14 mouse cellular contexts compared by ENCODE assay signal in genomic region chr4:55415864-55416263, GRCm38 (mm10).
DNase-seq lines count a peak whose midpoint lies in the region; ATAC-seq and TF ChIP-seq lines count a peak whose summit lies in the region.
"Had no signal": no experiment of that assay in that cellular context is flagged by ENCODE, and none has a peak within 500 bp of the region (broad histone marks: within the 10 kb centered on the region; RNA-seq: fewer than 3 reads in every experiment).

No protein-coding gene starts in this region.

- H3K4me3 ChIP-seq in forebrain, embryonic 12.5 days (replicated peaks), result no peak overlapping the region
- no peak overlapping the region for H3K4me3 ChIP-seq in forebrain, embryonic 10.5 days
- H3K4me3 ChIP-seq in forebrain, postnatal 0 days (ENCODE audit: low read depth, low read length), result no peak overlapping the region
- no peak overlapping the region for H3K4me3 ChIP-seq in intestine, postnatal 0 days (ENCODE audit: low read depth, low read length)

- no peaks in the 10 kb centered on the region for H3K9me3 ChIP-seq in forebrain, embryonic 12.5 days
- no peaks in the 10 kb centered on the region; the same call in 1 of the 2 replicates for H3K9me3 ChIP-seq in forebrain, embryonic 10.5 days
- no peaks in the 10 kb centered on the region for H3K9me3 ChIP-seq in forebrain, postnatal 0 days (ENCODE audit: low read length)
- H3K9me3 ChIP-seq in intestine, postnatal 0 days (ENCODE audit: control insufficient read depth), result no peaks in the 10 kb centered on the region

- no peak overlapping the region for H3K4me2 ChIP-seq in forebrain, embryonic 12.5 days
- no peak overlapping the region for H3K4me2 ChIP-seq in forebrain, postnatal 0 days (ENCODE audit: low read depth)
- no peak overlapping the region for H3K4me2 ChIP-seq in intestine, postnatal 0 days (replicated peaks; ENCODE audit: low read depth)

- intact Hi-C loops in gastrocnemius, postnatal 14 days (cut with DNase I; ENCODE audit: low total_unique reads), result no loop called here

- no peak overlapping the region for H3K9ac ChIP-seq in forebrain, embryonic 12.5 days
- no peak overlapping the region for H3K9ac ChIP-seq in forebrain, postnatal 0 days
- H3K9ac ChIP-seq in intestine, postnatal 0 days (ENCODE audit: low read depth, low read length), result no peak overlapping the region

- DNase-seq in forebrain, embryonic 10.5 days (ENCODE audit: extremely low spot score, low spot score), result no peak
- peak; percentile 9 to 27 for DNase-seq in left cerebral cortex, adult 9 months (ENCODE audit: low spot score in 2 of 2)
- DNase-seq in left cerebral cortex, adult 18-20 months (ENCODE audit: low spot score in 2 of 2), result no peak
- peak; percentile 40 for DNase-seq in Muller cell, postnatal 12 days (ENCODE audit: inconsistent ontology term)
- peak; percentile 73 for DNase-seq in forebrain, postnatal 0 days
- DNase-seq in gastrocnemius, postnatal 14 days, result no peak
- DNase-seq: cerebellum, postnatal 14 days; heart, adult 11 months; kidney, adult 8-10 months; liver had no signal

- WGBS in forebrain, embryonic 12.5 days, result 27% methylated on average over 3 of the region's 3 CpGs
- 46% methylated on average over 3 of the region's 3 CpGs for whole genome bisulfite sequencing in forebrain, embryonic 10.5 days
- WGBS in forebrain, postnatal 0 days, result 20% methylated on average over 3 of the region's 3 CpGs
- WGBS in intestine, postnatal 0 days, result 47% methylated on average over 3 of the region's 3 CpGs

- H3K27ac ChIP-seq in forebrain, embryonic 12.5 days, result no peak overlapping the region
- no peak overlapping the region for H3K27ac ChIP-seq in forebrain, embryonic 10.5 days
- H3K27ac ChIP-seq in forebrain, postnatal 0 days (ENCODE audit: low read depth, low read length), result no peak overlapping the region
- no peak overlapping the region for H3K27ac ChIP-seq in intestine, postnatal 0 days (ENCODE audit: low read depth, low read length)

- 0 out of 2 replicates have a peak, but pooled peaks have one; percentile 12 for TF ChIP-seq CTCF in forebrain, postnatal 0 days (IDR thresholded peaks at IDR 0.05; ENCODE audit: low read depth)
- no peak for TF ChIP-seq CTCF in intestine, postnatal 0 days (IDR thresholded peaks at IDR 0.05; ENCODE audit: low read depth)

- ATAC-seq in forebrain, embryonic 12.5 days (ENCODE audit: low FRiP score), result peak; percentile 39; the same call in 1 of the 2 replicates
- peak; percentile 98 for ATAC-seq in forebrain, postnatal 0 days
- no peak for ATAC-seq in intestine, postnatal 0 days
- ATAC-seq: lung, postnatal 0 days had no signal

- 0 out of 2 replicates have a peak, but pooled peaks cover 3% of the 10 kb centered on the region for H3K4me1 ChIP-seq in forebrain, embryonic 12.5 days
- peaks cover 4% of the 10 kb centered on the region; the same call in 1 of the 2 replicates for H3K4me1 ChIP-seq in forebrain, embryonic 10.5 days
- no peaks in the 10 kb centered on the region for H3K4me1 ChIP-seq in forebrain, postnatal 0 days (ENCODE audit: insufficient read depth)
- no peaks in the 10 kb centered on the region for H3K4me1 ChIP-seq in intestine, postnatal 0 days (replicated peaks; ENCODE audit: control insufficient read depth, insufficient read depth, low read length)

- no peaks in the 10 kb centered on the region for H3K27me3 ChIP-seq in forebrain, embryonic 12.5 days
- no peaks in the 10 kb centered on the region for H3K27me3 ChIP-seq in forebrain, embryonic 10.5 days (ENCODE audit: poor library complexity, severe bottlenecking)
- no peaks in the 10 kb centered on the region for H3K27me3 ChIP-seq in forebrain, postnatal 0 days (ENCODE audit: insufficient read depth, low read length)
- no peaks in the 10 kb centered on the region for H3K27me3 ChIP-seq in intestine, postnatal 0 days (replicated peaks; ENCODE audit: control insufficient read depth, insufficient read depth, low read length)

- no peaks in the 10 kb centered on the region for H3K36me3 ChIP-seq in forebrain, embryonic 12.5 days (replicated peaks)
- H3K36me3 ChIP-seq in forebrain, embryonic 10.5 days (replicated peaks), result no peaks in the 10 kb centered on the region
- no peaks in the 10 kb centered on the region for H3K36me3 ChIP-seq in forebrain, postnatal 0 days (ENCODE audit: insufficient read depth)
- no peaks in the 10 kb centered on the region for H3K36me3 ChIP-seq in intestine, postnatal 0 days (ENCODE audit: control insufficient read depth, insufficient read depth)
- H3K36me3 ChIP-seq: G1E had no signal

Comparison
In these comparisons a context has a peak if more than half of its experiments do, and no peak if none do; other contexts are left out.
1. DNase-seq: peak in left cerebral cortex, adult 9 months (2 of 2), Muller cell, postnatal 12 days (single experiment) and forebrain, postnatal 0 days (single experiment); none in forebrain, embryonic 10.5 days (single experiment), left cerebral cortex, adult 18-20 months (0 of 2) and gastrocnemius, postnatal 14 days (single experiment).